Mouse (Mus musculus): ENCODE results near the gene Atf6b. TPM values are rescaled to one million over a fixed set of nuclear protein-coding genes. Genes with fewer than 3 reads are reported as not detected.
A peak's percentile ranks its signal among the peaks of the same experiment; 100 is the strongest.

Atf6b gene
- polyA plus RNA-seq, 1 experiment, result 38.3 TPM

DNA sequence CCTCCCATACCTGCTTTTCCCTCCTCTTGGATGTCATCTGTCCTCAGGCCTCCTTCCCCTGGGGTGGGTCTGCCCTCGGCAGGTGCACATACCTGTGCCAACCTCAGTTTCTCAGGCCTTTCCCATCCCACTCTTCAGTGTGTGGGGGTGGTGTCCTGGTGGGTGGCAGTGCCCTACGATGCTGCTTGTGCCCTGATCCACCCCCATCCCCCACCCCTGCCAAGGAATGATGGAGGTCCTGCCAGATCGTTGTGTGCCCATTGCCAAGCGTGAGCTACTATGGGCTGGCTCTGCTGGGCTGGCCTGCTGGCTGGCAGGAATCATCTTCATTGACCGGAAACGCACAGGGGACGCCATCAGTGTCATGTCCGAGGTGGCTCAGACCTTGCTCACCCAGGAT is 35.9 kb upstream of the Atf6b start:
- H3ac ChIP-seq (ENCODE audit: control insufficient read depth, insufficient read length, low read depth), result no peak overlapping the region
- TF ChIP-seq MYOG (IDR thresholded peaks at IDR 0.05; ENCODE audit: control insufficient read depth, extremely low read depth, insufficient read length), result no peak
- TF ChIP-seq USF1 (IDR thresholded peaks at IDR 0.05; ENCODE audit: low read depth), result no peak
- TF ChIP-seq CTCF (IDR thresholded peaks at IDR 0.05; ENCODE audit: control insufficient read depth, insufficient read depth, insufficient read length), result no peak
- TF ChIP-seq CEBPB (IDR thresholded peaks at IDR 0.05; ENCODE audit: low read depth), result no peak
- no peak for TF ChIP-seq MYOD1 (IDR thresholded peaks at IDR 0.05; ENCODE audit: control insufficient read depth, insufficient read length, low read depth)
- TF ChIP-seq MAX (IDR thresholded peaks at IDR 0.05), result no peak
- TF ChIP-seq FOSL1 (IDR thresholded peaks at IDR 0.05; ENCODE audit: insufficient read depth, low read length, poor library complexity, severe bottlenecking), result no peak
- peaks cover 12% of the 10 kb centered on the region for H3K36me3 ChIP-seq (ENCODE audit: control insufficient read depth, insufficient read depth)
- no peak overlapping the region for H3K4me3 ChIP-seq (ENCODE audit: insufficient read depth, poor library complexity, severe bottlenecking)
- peaks cover 23% of the 10 kb centered on the region for H3K79me3 ChIP-seq (ENCODE audit: low read depth)
- H3K27me3 ChIP-seq (ENCODE audit: control insufficient read depth, insufficient read depth, insufficient read length), result no peaks in the 10 kb centered on the region
- H3K79me2 ChIP-seq (ENCODE audit: control insufficient read depth, insufficient read depth), result peaks cover 39% of the 10 kb centered on the region

DNA sequence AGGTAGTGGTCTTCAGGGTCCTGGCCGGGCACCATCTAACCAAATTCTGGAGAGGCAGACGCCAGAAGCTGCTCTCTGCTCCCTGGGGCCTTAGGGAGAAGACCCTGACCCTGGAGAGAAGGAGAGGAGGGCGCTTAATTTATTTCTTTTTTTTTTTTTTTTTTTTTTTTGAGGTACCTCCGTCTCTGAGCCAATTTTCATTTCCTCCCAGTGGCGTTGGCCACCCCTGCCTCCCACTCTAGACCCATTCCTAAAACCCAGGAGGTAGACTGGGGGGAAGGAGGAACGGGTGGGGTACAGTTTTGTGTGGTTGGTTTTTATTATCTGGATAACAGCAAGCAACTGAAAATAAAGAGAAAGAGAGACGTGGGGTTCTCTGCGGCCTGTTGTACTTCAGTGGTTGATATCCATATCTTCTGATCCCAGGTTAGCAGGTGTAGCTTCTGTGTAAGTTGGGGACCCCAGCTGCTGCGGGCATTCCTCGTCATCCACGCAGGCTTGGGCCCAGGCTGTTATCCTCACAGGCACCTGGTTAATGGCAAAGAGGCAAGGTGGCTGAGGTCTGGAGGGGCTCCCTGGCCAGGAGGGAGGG is 33.8 kb upstream of the Atf6b start:
- TF ChIP-seq CTCF (IDR thresholded peaks at IDR 0.05; ENCODE audit: control insufficient read depth, insufficient read depth, insufficient read length) (no peak), MYOG (IDR thresholded peaks at IDR 0.05; ENCODE audit: control insufficient read depth, extremely low read depth, insufficient read length) (no peak)
- no peak overlapping the region for H3ac ChIP-seq (ENCODE audit: control insufficient read depth, insufficient read length, low read depth)
- no peak overlapping the region for H3K4me3 ChIP-seq (ENCODE audit: insufficient read depth, poor library complexity, severe bottlenecking)
- H3K79me2 ChIP-seq (ENCODE audit: control insufficient read depth, insufficient read depth), result peaks cover 18% of the 10 kb centered on the region
- peaks cover 12% of the 10 kb centered on the region for H3K36me3 ChIP-seq (ENCODE audit: control insufficient read depth, insufficient read depth)
- H3K79me3 ChIP-seq (ENCODE audit: low read depth), result peaks cover 4% of the 10 kb centered on the region
- H3K27me3 ChIP-seq (ENCODE audit: control insufficient read depth, insufficient read depth, insufficient read length), result no peaks in the 10 kb centered on the region

DNA sequence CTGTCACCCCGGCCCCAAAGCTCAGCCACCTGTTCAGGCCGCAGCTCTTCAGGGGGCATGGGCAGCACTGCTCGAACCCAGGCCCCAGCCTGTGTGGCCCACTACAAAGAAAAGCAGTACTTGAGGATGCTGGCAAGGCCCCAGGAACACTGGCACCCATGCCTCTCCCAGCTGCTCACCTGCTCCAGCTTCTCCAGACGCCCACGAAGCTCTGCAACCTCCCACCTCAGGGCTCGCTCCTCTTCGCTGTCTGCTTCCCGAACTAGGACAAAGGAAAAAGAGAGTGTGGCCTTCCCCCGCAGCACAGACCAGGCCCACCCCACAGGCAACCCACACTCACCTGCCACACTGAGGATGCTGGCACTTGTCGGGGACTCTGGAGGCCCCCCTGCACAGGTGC is 33.1 kb upstream of the Atf6b start:
- TF ChIP-seq CEBPB (IDR thresholded peaks at IDR 0.05; ENCODE audit: low read depth) (no peak), MAX (IDR thresholded peaks at IDR 0.05) (no peak), MYOG (IDR thresholded peaks at IDR 0.05; ENCODE audit: control insufficient read depth, extremely low read depth, insufficient read length) (no peak), FOSL1 (IDR thresholded peaks at IDR 0.05; ENCODE audit: insufficient read depth, low read length, poor library complexity, severe bottlenecking) (no peak), MYOD1 (IDR thresholded peaks at IDR 0.05; ENCODE audit: control insufficient read depth, insufficient read length, low read depth) (no peak), CTCF (IDR thresholded peaks at IDR 0.05; ENCODE audit: control insufficient read depth, insufficient read depth, insufficient read length) (no peak), USF1 (IDR thresholded peaks at IDR 0.05; ENCODE audit: low read depth) (no peak)
- no peak overlapping the region for H3ac ChIP-seq (ENCODE audit: control insufficient read depth, insufficient read length, low read depth)
- H3K79me3 ChIP-seq (ENCODE audit: low read depth), result peaks cover 3% of the 10 kb centered on the region
- no peak overlapping the region for H3K4me3 ChIP-seq (ENCODE audit: insufficient read depth, poor library complexity, severe bottlenecking)
- H3K79me2 ChIP-seq (ENCODE audit: control insufficient read depth, insufficient read depth), result peaks cover 12% of the 10 kb centered on the region
- H3K27me3 ChIP-seq (ENCODE audit: control insufficient read depth, insufficient read depth, insufficient read length), result no peaks in the 10 kb centered on the region
- peaks cover 12% of the 10 kb centered on the region for H3K36me3 ChIP-seq (ENCODE audit: control insufficient read depth, insufficient read depth)

DNA sequence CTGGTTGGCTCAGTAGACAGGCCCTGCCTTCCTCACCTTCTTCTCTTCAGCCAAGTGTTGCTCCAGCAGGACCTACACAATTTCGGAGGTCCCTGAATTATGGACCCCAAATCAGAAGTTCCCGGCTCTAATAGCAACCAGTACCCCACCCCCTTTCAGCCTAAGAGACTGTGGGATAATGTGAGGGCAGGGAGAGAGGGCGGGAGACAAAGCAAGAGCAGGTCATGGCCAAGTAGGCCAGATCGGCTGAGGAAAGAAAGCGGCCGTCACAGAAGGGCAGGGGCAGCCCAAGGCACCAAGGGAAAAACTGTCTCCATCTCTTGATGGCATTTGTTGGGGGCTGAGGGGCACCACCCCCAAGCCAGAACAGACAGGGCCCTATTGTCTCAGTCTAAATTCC is 31.1 kb upstream of the Atf6b start, which contains the start of gene Egfl8:
TSS of gene Egfl8 (minus strand) at position 101 of the 400 bp plus-strand sequence.
- Histone ChIP-seq H3K36me3 (ENCODE audit: control insufficient read depth, insufficient read depth) (peaks cover 7% of the 10 kb centered on the region), H3K4me3 (ENCODE audit: insufficient read depth, poor library complexity, severe bottlenecking) (no peak within 1 kb of the TSS), H3K27me3 (ENCODE audit: control insufficient read depth, insufficient read depth, insufficient read length) (no peaks in the 10 kb centered on the region), H3ac (ENCODE audit: control insufficient read depth, insufficient read length, low read depth) (no peak within 1 kb of the TSS), H3K79me2 (ENCODE audit: control insufficient read depth, insufficient read depth) (no peaks in the 10 kb centered on the region), H3K79me3 (ENCODE audit: low read depth) (no peaks in the 10 kb centered on the region)
- TF ChIP-seq CTCF (IDR thresholded peaks at IDR 0.05; ENCODE audit: control insufficient read depth, insufficient read depth, insufficient read length) (no peak), MAX (IDR thresholded peaks at IDR 0.05) (no peak), CEBPB (IDR thresholded peaks at IDR 0.05; ENCODE audit: low read depth) (no peak), FOSL1 (IDR thresholded peaks at IDR 0.05; ENCODE audit: insufficient read depth, low read length, poor library complexity, severe bottlenecking) (no peak), MYOG (IDR thresholded peaks at IDR 0.05; ENCODE audit: control insufficient read depth, extremely low read depth, insufficient read length) (no peak), MYOD1 (IDR thresholded peaks at IDR 0.05; ENCODE audit: control insufficient read depth, insufficient read length, low read depth) (no peak), USF1 (IDR thresholded peaks at IDR 0.05; ENCODE audit: low read depth) (no peak)

DNA sequence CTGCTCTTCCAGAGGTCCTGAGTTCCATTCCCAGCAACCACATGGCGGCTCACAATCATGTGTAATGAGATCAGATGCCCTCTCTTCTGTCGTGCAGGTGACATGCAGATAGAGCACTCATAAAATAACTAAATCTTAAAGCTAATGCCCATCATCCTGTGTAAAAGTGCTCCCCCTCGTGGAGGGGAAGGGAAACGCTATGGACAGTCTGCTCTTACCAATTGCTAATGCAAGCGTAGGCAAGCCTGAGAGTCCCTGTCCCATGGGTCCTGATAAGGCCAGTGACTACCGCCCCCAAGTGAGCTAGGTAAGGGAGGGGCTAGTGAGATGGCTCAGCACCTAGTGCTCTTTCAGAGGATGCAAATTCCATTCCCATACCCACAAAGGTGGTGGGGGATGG is 27.9 kb upstream of the Atf6b start:
- no peaks in the 10 kb centered on the region for H3K79me2 ChIP-seq (ENCODE audit: control insufficient read depth, insufficient read depth)
- H3K79me3 ChIP-seq (ENCODE audit: low read depth), result no peaks in the 10 kb centered on the region
- no peak overlapping the region for H3ac ChIP-seq (ENCODE audit: control insufficient read depth, insufficient read length, low read depth)
- H3K27me3 ChIP-seq (ENCODE audit: control insufficient read depth, insufficient read depth, insufficient read length), result no peaks in the 10 kb centered on the region
- no peak overlapping the region for H3K4me3 ChIP-seq (ENCODE audit: insufficient read depth, poor library complexity, severe bottlenecking)
- TF ChIP-seq MYOD1 (IDR thresholded peaks at IDR 0.05; ENCODE audit: control insufficient read depth, insufficient read length, low read depth) (no peak), USF1 (IDR thresholded peaks at IDR 0.05; ENCODE audit: low read depth) (no peak), CTCF (IDR thresholded peaks at IDR 0.05; ENCODE audit: control insufficient read depth, insufficient read depth, insufficient read length) (peak; percentile 56)
- H3K36me3 ChIP-seq (ENCODE audit: control insufficient read depth, insufficient read depth), result no peaks in the 10 kb centered on the region

DNA sequence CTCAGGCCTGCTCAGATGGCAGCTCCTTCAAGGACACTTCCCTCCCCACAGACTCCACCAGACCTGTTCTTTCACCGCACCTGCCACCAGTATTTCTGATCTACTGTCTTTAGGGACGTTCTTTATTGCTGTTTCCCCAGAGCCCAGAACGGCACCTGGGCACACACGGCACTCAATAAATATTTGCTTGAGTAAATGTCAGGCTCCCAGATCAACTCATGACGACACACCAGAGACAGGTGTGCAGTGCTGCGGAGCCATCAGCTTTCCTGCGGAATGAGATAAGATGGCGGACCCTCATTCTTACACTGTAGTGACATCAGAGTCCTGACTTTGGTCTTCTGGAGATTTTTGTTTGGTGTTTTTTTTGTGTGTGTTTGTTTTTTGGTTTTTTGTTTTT is 25.9 kb upstream of the Atf6b start:
- Histone ChIP-seq H3K79me2 (ENCODE audit: control insufficient read depth, insufficient read depth) (no peaks in the 10 kb centered on the region), H3K79me3 (ENCODE audit: low read depth) (no peaks in the 10 kb centered on the region), H3K27me3 (ENCODE audit: control insufficient read depth, insufficient read depth, insufficient read length) (no peaks in the 10 kb centered on the region), H3ac (ENCODE audit: control insufficient read depth, insufficient read length, low read depth) (no peak overlapping the region), H3K4me3 (ENCODE audit: insufficient read depth, poor library complexity, severe bottlenecking) (no peak overlapping the region), H3K36me3 (ENCODE audit: control insufficient read depth, insufficient read depth) (no peaks in the 10 kb centered on the region)
- no peak for TF ChIP-seq MYOG (IDR thresholded peaks at IDR 0.05; ENCODE audit: control insufficient read depth, extremely low read depth, insufficient read length)
- TF ChIP-seq MYOD1 (IDR thresholded peaks at IDR 0.05; ENCODE audit: control insufficient read depth, insufficient read length, low read depth), result no peak
- no peak for TF ChIP-seq CTCF (IDR thresholded peaks at IDR 0.05; ENCODE audit: control insufficient read depth, insufficient read depth, insufficient read length)
- no peak for TF ChIP-seq USF1 (IDR thresholded peaks at IDR 0.05; ENCODE audit: low read depth)
- TF ChIP-seq CEBPB (IDR thresholded peaks at IDR 0.05; ENCODE audit: low read depth), result no peak
- no peak for TF ChIP-seq MAX (IDR thresholded peaks at IDR 0.05)
- no peak for TF ChIP-seq FOSL1 (IDR thresholded peaks at IDR 0.05; ENCODE audit: insufficient read depth, low read length, poor library complexity, severe bottlenecking)
